Mouse (Mus musculus): ENCODE results near the gene Mgat5b. TPM values are rescaled to one million over a fixed set of nuclear protein-coding genes. Genes with fewer than 3 reads are reported as not detected.
A peak's percentile ranks its signal among the peaks of the same experiment; 100 is the strongest.

Mgat5b gene
- polyA plus RNA-seq, 1 experiment from 2014 or later = 5.5 TPM

GRCm38 (mm10) chr11:116965961-116966360, 47.3 kb downstream of the Mgat5b start:
- H3K4me1 ChIP-seq = peaks cover 19% of the 10 kb centered on the region
- no peak overlapping the region for H3K4me3 ChIP-seq
- H3K27ac ChIP-seq (replicated peaks) = peak overlapping the region; percentile 67; the same call in 1 of the 2 replicates
- H3K36me3 ChIP-seq = peaks cover 72% of the 10 kb centered on the region
- no peak for DNase-seq (ENCODE audit: low spot score)
- H3K27me3 ChIP-seq (ENCODE audit: low read depth, poor library complexity, severe bottlenecking) = no peaks in the 10 kb centered on the region
- WGBS = 79% methylated on average over 2 of the region's 2 CpGs
- no peaks in the 10 kb centered on the region for H3K9me3 ChIP-seq (replicated peaks)

- 90% methylated on average over 9 of the region's 9 CpGs for WGBS
- Histone ChIP-seq H3K4me1 (peaks cover 34% of the 10 kb centered on the region), H3K4me3 (no peak overlapping the region), H3K9me3 (replicated peaks) (no peaks in the 10 kb centered on the region), H3K36me3 (peaks cover 60% of the 10 kb centered on the region), H3K27me3 (ENCODE audit: low read depth, poor library complexity, severe bottlenecking) (no peaks in the 10 kb centered on the region), H3K27ac (replicated peaks) (no peak overlapping the region)
- DNase-seq (ENCODE audit: low spot score) = no peak
Observed at GRCm38 (mm10) chr11:116968586-116968985, 49.9 kb downstream of the Mgat5b start.

- peaks cover 38% of the 10 kb centered on the region for H3K4me1 ChIP-seq
- peaks cover 61% of the 10 kb centered on the region for H3K36me3 ChIP-seq
- H3K27ac ChIP-seq (replicated peaks) = no peak overlapping the region
- WGBS = 80% methylated on average over 11 of the region's 11 CpGs
- no peaks in the 10 kb centered on the region for H3K27me3 ChIP-seq (ENCODE audit: low read depth, poor library complexity, severe bottlenecking)
- H3K9me3 ChIP-seq (replicated peaks) = no peaks in the 10 kb centered on the region
- H3K4me3 ChIP-seq = no peak overlapping the region
- DNase-seq (ENCODE audit: low spot score) = no peak
Observed at GRCm38 (mm10) chr11:116969498-116969897, 50.8 kb downstream of the Mgat5b start.

- DNase-seq (ENCODE audit: low spot score) = no peak
- Histone ChIP-seq H3K36me3 (peaks cover 68% of the 10 kb centered on the region), H3K4me3 (no peak overlapping the region), H3K4me1 (peaks cover 28% of the 10 kb centered on the region), H3K27ac (replicated peaks) (no peak overlapping the region), H3K9me3 (replicated peaks) (no peaks in the 10 kb centered on the region), H3K27me3 (ENCODE audit: low read depth, poor library complexity, severe bottlenecking) (no peaks in the 10 kb centered on the region)
- 76% methylated on average over 4 of the region's 4 CpGs for WGBS
Observed at GRCm38 (mm10) chr11:116970847-116971246, 52.2 kb downstream of the Mgat5b start.

- Histone ChIP-seq H3K4me3 (no peak overlapping the region), H3K9me3 (replicated peaks) (no peaks in the 10 kb centered on the region), H3K4me1 (peaks cover 20% of the 10 kb centered on the region), H3K27me3 (ENCODE audit: low read depth, poor library complexity, severe bottlenecking) (no peaks in the 10 kb centered on the region), H3K27ac (replicated peaks) (peak overlapping the region; percentile 73), H3K36me3 (peaks cover 63% of the 10 kb centered on the region)
- DNase-seq (ENCODE audit: low spot score) = no peak
- WGBS = 53% methylated on average over 4 of the region's 4 CpGs
Observed at GRCm38 (mm10) chr11:116972828-116973227, 54.2 kb downstream of the Mgat5b start.

GRCm38 (mm10) chr11:116973508-116973907, 54.8 kb downstream of the Mgat5b start:
- 92% methylated on average over 9 of the region's 9 CpGs for WGBS
- Histone ChIP-seq H3K4me1 (peaks cover 20% of the 10 kb centered on the region), H3K4me3 (no peak overlapping the region), H3K9me3 (replicated peaks) (no peaks in the 10 kb centered on the region), H3K27ac (replicated peaks) (peak overlapping the region; percentile 73; the same call in 1 of the 2 replicates), H3K36me3 (peaks cover 63% of the 10 kb centered on the region), H3K27me3 (ENCODE audit: low read depth, poor library complexity, severe bottlenecking) (no peaks in the 10 kb centered on the region)
- no peak for DNase-seq (ENCODE audit: low spot score)

DNA sequence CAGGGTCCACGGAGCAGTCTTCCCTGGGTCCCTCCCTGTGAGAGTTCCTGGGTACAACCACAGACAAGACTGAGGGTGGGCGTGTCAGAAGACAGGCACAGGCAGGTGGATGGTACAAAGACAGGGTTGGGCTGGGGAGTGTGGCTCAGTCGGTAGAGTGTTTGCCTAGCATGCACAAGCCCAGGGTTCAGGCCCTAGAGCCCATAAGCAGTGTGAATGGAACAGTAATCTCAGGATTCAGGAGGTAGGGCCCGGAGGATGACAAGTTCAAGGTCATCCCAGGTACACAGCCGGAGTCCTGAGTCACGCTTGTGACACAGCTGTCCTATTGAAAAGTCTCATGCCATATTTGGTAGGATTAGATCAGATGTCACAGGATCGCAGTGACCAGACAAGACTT, 55.7 kb downstream of the Mgat5b start:
- WGBS = 89% methylated on average over 7 of the region's 7 CpGs
- Histone ChIP-seq H3K36me3 (peaks cover 61% of the 10 kb centered on the region), H3K27ac (replicated peaks) (no peak overlapping the region), H3K4me3 (no peak overlapping the region), H3K27me3 (ENCODE audit: low read depth, poor library complexity, severe bottlenecking) (no peaks in the 10 kb centered on the region), H3K9me3 (replicated peaks) (no peaks in the 10 kb centered on the region), H3K4me1 (peaks cover 20% of the 10 kb centered on the region)
- no peak for DNase-seq (ENCODE audit: low spot score)

GRCm38 (mm10) chr11:116980313-116980712, 61.6 kb downstream of the Mgat5b start:
- H3K9me3 ChIP-seq (replicated peaks) = no peaks in the 10 kb centered on the region
- no peak for DNase-seq (ENCODE audit: low spot score)
- H3K4me1 ChIP-seq = peaks cover 10% of the 10 kb centered on the region; the same call in 1 of the 2 replicates
- peaks cover 68% of the 10 kb centered on the region for H3K36me3 ChIP-seq
- no peak overlapping the region for H3K27ac ChIP-seq (replicated peaks)
- WGBS = 43% methylated on average over 5 of the region's 5 CpGs
- H3K27me3 ChIP-seq (ENCODE audit: low read depth, poor library complexity, severe bottlenecking) = no peaks in the 10 kb centered on the region
- no peak overlapping the region for H3K4me3 ChIP-seq

GRCm38 (mm10) chr11:116982543-116982942, 63.9 kb downstream of the Mgat5b start:
- H3K27ac ChIP-seq (replicated peaks) = no peak overlapping the region
- 56% methylated on average over 4 of the region's 4 CpGs for WGBS
- no peak overlapping the region for H3K4me3 ChIP-seq
- no peaks in the 10 kb centered on the region for H3K27me3 ChIP-seq (ENCODE audit: low read depth, poor library complexity, severe bottlenecking)
- peaks cover 10% of the 10 kb centered on the region; the same call in 1 of the 2 replicates for H3K4me1 ChIP-seq
- H3K9me3 ChIP-seq (replicated peaks) = no peaks in the 10 kb centered on the region
- peaks cover 66% of the 10 kb centered on the region for H3K36me3 ChIP-seq
- no peak for DNase-seq (ENCODE audit: low spot score)

- Histone ChIP-seq H3K4me3 (no peak overlapping the region), H3K4me1 (0 out of 2 replicates have a peak, but pooled peaks cover 6% of the 10 kb centered on the region), H3K36me3 (peaks cover 38% of the 10 kb centered on the region), H3K27me3 (ENCODE audit: low read depth, poor library complexity, severe bottlenecking) (no peaks in the 10 kb centered on the region), H3K27ac (replicated peaks) (0 out of 2 replicates have a peak overlapping the region, but pooled peaks have one; percentile 30), H3K9me3 (replicated peaks) (no peaks in the 10 kb centered on the region)
- WGBS = 86% methylated on average over 15 of the region's 15 CpGs
- no peak for DNase-seq (ENCODE audit: low spot score)
Observed at GRCm38 (mm10) chr11:116985504-116986385, 67.1 kb downstream of the Mgat5b start.

DNA sequence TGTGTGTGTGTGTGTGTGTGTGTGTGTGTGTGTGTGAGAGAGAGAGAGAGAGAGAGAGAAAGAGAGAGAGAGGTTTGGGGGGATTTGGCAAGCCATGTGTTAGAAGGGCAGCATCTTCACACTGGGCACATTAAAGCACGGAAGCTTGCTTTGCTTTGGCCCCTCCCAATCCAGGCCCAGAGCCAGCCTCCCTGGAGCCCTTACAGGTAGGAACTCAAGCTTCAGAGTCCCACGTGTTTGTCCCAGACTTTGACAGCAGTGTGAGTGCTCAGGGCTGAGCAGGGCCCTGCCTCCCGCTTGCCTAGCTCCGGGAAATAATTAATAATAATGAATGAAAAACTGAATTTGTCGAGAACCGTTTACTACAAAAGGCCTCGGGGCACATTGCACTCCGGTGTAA, 69.5 kb downstream of the Mgat5b start:
- Histone ChIP-seq H3K4me1 (0 out of 2 replicates have a peak, but pooled peaks cover 4% of the 10 kb centered on the region), H3K27ac (replicated peaks) (no peak overlapping the region), H3K9me3 (replicated peaks) (no peaks in the 10 kb centered on the region), H3K27me3 (ENCODE audit: low read depth, poor library complexity, severe bottlenecking) (peaks cover 9% of the 10 kb centered on the region), H3K36me3 (peaks cover 33% of the 10 kb centered on the region), H3K4me3 (no peak overlapping the region)
- 75% methylated on average over 8 of the region's 8 CpGs for WGBS
- no peak for DNase-seq (ENCODE audit: low spot score)

GRCm38 (mm10) chr11:116990231-116990630, 71.6 kb downstream of the Mgat5b start:
- Histone ChIP-seq H3K9me3 (replicated peaks) (no peaks in the 10 kb centered on the region), H3K4me1 (peaks cover 23% of the 10 kb centered on the region), H3K27ac (replicated peaks) (no peak overlapping the region), H3K36me3 (peaks cover 13% of the 10 kb centered on the region), H3K4me3 (no peak overlapping the region), H3K27me3 (ENCODE audit: low read depth, poor library complexity, severe bottlenecking) (peaks cover 30% of the 10 kb centered on the region)
- no peak for DNase-seq (ENCODE audit: low spot score)
- 90% methylated on average over 7 of the region's 7 CpGs for WGBS

- Histone ChIP-seq H3K4me1 (peaks cover 23% of the 10 kb centered on the region), H3K27ac (replicated peaks) (no peak overlapping the region), H3K27me3 (ENCODE audit: low read depth, poor library complexity, severe bottlenecking) (peaks cover 42% of the 10 kb centered on the region), H3K4me3 (no peak overlapping the region), H3K36me3 (peaks cover 2% of the 10 kb centered on the region; the same call in 1 of the 2 replicates), H3K9me3 (replicated peaks) (no peaks in the 10 kb centered on the region)
- 89% methylated on average over 8 of the region's 8 CpGs for WGBS
- no peak for DNase-seq (ENCODE audit: low spot score)
Observed at GRCm38 (mm10) chr11:116991410-116991809, 72.7 kb downstream of the Mgat5b start.

Measured in midbrain, embryonic 10.5 days (tissue).